Mouse (Mus musculus): Measurements from ENCODE around the gene Gm6121.
"Not testable (repeated sequence)": the region's sequence is repeated elsewhere in the genome, so short reads cannot be mapped to it uniquely, and the experiment has no call there.

Gm6121 gene

GRCm38 (mm10) chrX:26935597-26935996 lies at the start of gene Gm6121:
Gm6121 (minus strand) TSS chrX:26935697.
- not testable (repeated sequence) for DNase-seq (ENCODE audit: extremely low spot score)

All from embryo, embryonic 9.5 days (tissue).